Mouse (Mus musculus) CH12.LX (cell line): ENCODE data around the gene Shank1.

ENCODE experiments used
- EP300 ChIP-seq: IDR thresholded peaks from 2 replicates; pipeline ENCODE4 v1.6.1; 2011; ENCODE audit warnings: low read length, improper control_type of control experiment
- HCFC1 ChIP-seq: IDR thresholded peaks from 2 replicates; pipeline ENCODE4 v1.6.1; 2012; ENCODE audit warnings: low read depth, mild to moderate bottlenecking, inconsistent platforms, low read length, improper control_type of control experiment

- TF ChIP-seq EP300: no peak
- no peak for TF ChIP-seq HCFC1
Measured at GRCm38 (mm10) chr7:44375207-44375606, 65.2 kb downstream of the Shank1 start.
